Mouse (Mus musculus): Measurements from ENCODE around the gene Maml3. TPM values are rescaled to one million over a fixed set of nuclear protein-coding genes. Genes with fewer than 3 reads are reported as not detected.

Maml3 gene
- polyA plus RNA-seq, 1 experiment from 2014 or later = 0.65 TPM

DNA sequence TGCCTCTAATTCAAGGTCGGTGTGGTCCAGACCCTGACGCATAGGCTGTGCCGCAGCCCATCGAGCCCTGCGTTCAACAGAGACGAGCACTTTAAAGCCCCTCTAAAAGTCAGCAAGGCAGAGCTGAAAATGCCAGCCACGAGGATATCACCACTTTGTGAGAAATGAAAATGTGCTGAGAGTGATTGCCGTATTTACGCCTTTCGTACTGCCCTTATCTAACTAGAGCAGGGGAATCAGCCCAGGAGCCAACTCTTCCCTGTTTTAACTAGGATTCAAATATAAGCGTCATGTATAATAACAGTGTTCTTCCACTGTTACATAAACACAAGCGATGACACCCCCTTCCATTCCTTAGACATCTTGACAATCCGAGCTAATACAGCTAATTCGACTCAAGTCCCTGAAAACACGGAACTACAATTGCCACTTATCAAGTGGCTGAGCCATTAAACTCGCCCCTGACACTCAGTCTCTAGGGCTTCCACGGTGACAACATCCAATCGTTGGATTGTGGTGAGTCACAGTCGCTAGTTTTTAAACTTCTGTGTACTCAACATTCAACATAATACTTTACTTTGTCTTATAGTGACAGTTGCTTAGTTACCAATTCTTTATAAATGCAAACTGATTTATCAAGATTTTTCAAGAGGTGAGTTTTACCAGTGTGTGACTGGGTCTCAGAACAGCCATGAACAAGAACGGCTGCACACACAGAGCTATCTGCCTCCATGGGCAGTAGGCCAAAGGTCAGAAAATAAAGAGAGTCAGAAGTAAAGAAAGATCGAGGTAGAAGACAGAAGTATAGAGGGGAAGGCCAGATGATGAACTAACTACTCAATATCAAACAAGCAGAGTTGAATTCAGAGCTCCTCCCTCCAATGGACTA is 106.1 kb downstream of the Maml3 start:
- Histone ChIP-seq H3K9me3 (ENCODE audit: low read length) (no peaks in the 10 kb centered on the region), H3K4me3 (ENCODE audit: low read depth, low read length) (no peak overlapping the region), H3K4me2 (ENCODE audit: low read depth, low read length) (peak overlapping the region; percentile 30; the same call in 1 of the 2 replicates), H3K4me1 (ENCODE audit: insufficient read depth) (peaks cover 20% of the 10 kb centered on the region), H3K9ac (replicated peaks) (no peak overlapping the region), H3K27ac (ENCODE audit: low read depth) (no peak overlapping the region), H3K36me3 (replicated peaks; ENCODE audit: insufficient read depth, low read length) (no peaks in the 10 kb centered on the region), H3K27me3 (ENCODE audit: insufficient read depth, low read length) (no peaks in the 10 kb centered on the region)
- ATAC-seq (peak; percentile 53), DNase-seq (no peak)
- TF ChIP-seq CTCF (IDR thresholded peaks at IDR 0.05; ENCODE audit: low read depth) (no peak), EP300 (IDR thresholded peaks at IDR 0.05; ENCODE audit: low read depth) (peak; percentile 85)
- WGBS (ENCODE audit: insufficient replicate concordance) = 52% methylated on average over 21 of the region's 21 CpGs

- TF ChIP-seq EP300 (IDR thresholded peaks at IDR 0.05; ENCODE audit: low read depth) = no peak
- TF ChIP-seq CTCF (IDR thresholded peaks at IDR 0.05; ENCODE audit: low read depth) = no peak
- Histone ChIP-seq H3K4me2 (ENCODE audit: low read depth, low read length) (no peak overlapping the region), H3K4me3 (ENCODE audit: low read depth, low read length) (no peak overlapping the region), H3K9me3 (ENCODE audit: low read length) (no peaks in the 10 kb centered on the region), H3K4me1 (ENCODE audit: insufficient read depth) (peaks cover 17% of the 10 kb centered on the region), H3K36me3 (replicated peaks; ENCODE audit: insufficient read depth, low read length) (no peaks in the 10 kb centered on the region), H3K27ac (ENCODE audit: low read depth) (no peak overlapping the region), H3K9ac (replicated peaks) (no peak overlapping the region), H3K27me3 (ENCODE audit: insufficient read depth, low read length) (no peaks in the 10 kb centered on the region)
- no peak for DNase-seq
- WGBS (ENCODE audit: insufficient replicate concordance) = 74% methylated on average over 11 of the region's 11 CpGs
- no peak for ATAC-seq
Observed at GRCm38 (mm10) chr3:51997616-51998015, 107.3 kb downstream of the Maml3 start.

DNA sequence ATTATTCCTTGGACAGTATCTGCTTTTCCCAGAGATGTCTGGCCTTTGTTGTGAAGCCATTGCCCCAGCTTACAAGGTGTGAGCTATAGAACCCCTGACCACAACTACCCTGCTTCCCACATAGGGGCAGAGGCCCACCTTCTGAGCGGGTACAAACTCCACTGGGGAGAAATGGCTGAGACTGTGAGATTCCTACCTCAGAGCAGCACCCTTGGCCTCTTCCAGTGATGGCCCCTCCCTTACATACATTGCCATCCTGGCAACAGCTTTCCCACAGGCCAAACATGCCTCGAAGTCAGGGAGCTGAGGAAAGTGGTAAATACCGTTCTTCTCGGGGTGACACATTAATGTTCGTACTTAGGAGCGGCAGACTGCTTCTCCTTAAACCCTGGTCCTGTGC is 118.4 kb downstream of the Maml3 start:
- Histone ChIP-seq H3K9ac (replicated peaks) (no peak overlapping the region), H3K9me3 (ENCODE audit: low read length) (no peaks in the 10 kb centered on the region), H3K4me1 (ENCODE audit: insufficient read depth) (no peaks in the 10 kb centered on the region), H3K4me3 (ENCODE audit: low read depth, low read length) (no peak overlapping the region), H3K36me3 (replicated peaks; ENCODE audit: insufficient read depth, low read length) (no peaks in the 10 kb centered on the region), H3K27ac (ENCODE audit: low read depth) (no peak overlapping the region), H3K27me3 (ENCODE audit: insufficient read depth, low read length) (no peaks in the 10 kb centered on the region), H3K4me2 (ENCODE audit: low read depth, low read length) (no peak overlapping the region)
- TF ChIP-seq EP300 (IDR thresholded peaks at IDR 0.05; ENCODE audit: low read depth) (no peak), CTCF (IDR thresholded peaks at IDR 0.05; ENCODE audit: low read depth) (no peak)
- DNase-seq (no peak), ATAC-seq (no peak)
- 74% methylated on average over 6 of the region's 6 CpGs for WGBS (ENCODE audit: insufficient replicate concordance)

GRCm38 (mm10) chr3:51981496-51981895 is 123.4 kb downstream of the Maml3 start:
- no peaks in the 10 kb centered on the region for H3K27me3 ChIP-seq (ENCODE audit: insufficient read depth, low read length)
- no peak overlapping the region for H3K27ac ChIP-seq (ENCODE audit: low read depth)
- H3K36me3 ChIP-seq (replicated peaks; ENCODE audit: insufficient read depth, low read length) = no peaks in the 10 kb centered on the region
- no peak overlapping the region for H3K9ac ChIP-seq (replicated peaks)
- ATAC-seq (no peak), DNase-seq (no peak)
- no peaks in the 10 kb centered on the region; the same call in 1 of the 2 replicates for H3K4me1 ChIP-seq (ENCODE audit: insufficient read depth)
- H3K4me2 ChIP-seq (ENCODE audit: low read depth, low read length) = no peak overlapping the region
- no peak overlapping the region for H3K4me3 ChIP-seq (ENCODE audit: low read depth, low read length)
- TF ChIP-seq EP300 (IDR thresholded peaks at IDR 0.05; ENCODE audit: low read depth) = no peak
- no peak for TF ChIP-seq CTCF (IDR thresholded peaks at IDR 0.05; ENCODE audit: low read depth)
- WGBS (ENCODE audit: insufficient replicate concordance) = 56% methylated on average over 5 of the region's 5 CpGs
- H3K9me3 ChIP-seq (ENCODE audit: low read length) = no peaks in the 10 kb centered on the region

DNA sequence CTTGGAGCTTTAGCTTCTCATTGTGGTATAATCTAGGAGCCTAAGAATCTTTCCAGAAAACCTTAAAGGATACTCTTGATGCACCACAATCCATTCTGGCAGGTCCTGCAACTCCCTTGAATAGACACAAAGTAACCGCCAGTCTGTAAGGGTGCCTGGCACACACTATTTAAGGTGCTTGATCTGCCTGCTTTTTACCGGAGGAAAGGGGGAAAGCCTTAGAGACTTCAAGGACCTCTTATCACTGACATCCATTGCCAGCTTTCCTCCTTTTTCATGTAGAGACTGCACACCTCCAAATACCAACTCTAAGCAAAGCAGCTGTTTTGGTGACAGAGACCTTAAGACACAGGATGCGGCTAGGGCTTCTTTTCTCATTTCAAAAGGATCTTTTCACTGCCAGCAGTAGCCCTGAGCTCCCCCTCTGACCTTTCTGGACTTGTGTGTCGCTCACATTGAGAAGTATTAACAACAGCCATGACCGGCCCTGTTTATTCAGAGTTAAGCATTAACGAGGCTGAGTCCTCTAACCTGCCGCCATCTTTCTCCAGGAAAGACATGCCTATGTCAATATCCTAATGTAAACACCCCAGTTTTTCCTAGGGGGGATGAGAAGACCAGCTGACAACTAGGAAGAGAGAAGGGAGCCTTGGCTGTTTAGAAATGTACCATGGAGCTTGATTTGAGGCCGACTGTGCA is 127.1 kb downstream of the Maml3 start:
- Histone ChIP-seq H3K4me2 (ENCODE audit: low read depth, low read length) (peak overlapping the region; percentile 52), H3K36me3 (replicated peaks; ENCODE audit: insufficient read depth, low read length) (no peaks in the 10 kb centered on the region), H3K27me3 (ENCODE audit: insufficient read depth, low read length) (no peaks in the 10 kb centered on the region), H3K4me3 (ENCODE audit: low read depth, low read length) (peak overlapping the region; percentile 17; the same call in 1 of the 2 replicates), H3K9me3 (ENCODE audit: low read length) (no peaks in the 10 kb centered on the region), H3K27ac (ENCODE audit: low read depth) (peak overlapping the region; percentile 70), H3K9ac (replicated peaks) (no peak overlapping the region), H3K4me1 (ENCODE audit: insufficient read depth) (no peaks in the 10 kb centered on the region; the same call in 1 of the 2 replicates)
- WGBS (ENCODE audit: insufficient replicate concordance) = 59% methylated on average over 8 of the region's 8 CpGs
- TF ChIP-seq EP300 (IDR thresholded peaks at IDR 0.05; ENCODE audit: low read depth) (no peak), CTCF (IDR thresholded peaks at IDR 0.05; ENCODE audit: low read depth) (no peak)
- peak; percentile 96 for ATAC-seq
- peak; percentile 26 for DNase-seq

DNA sequence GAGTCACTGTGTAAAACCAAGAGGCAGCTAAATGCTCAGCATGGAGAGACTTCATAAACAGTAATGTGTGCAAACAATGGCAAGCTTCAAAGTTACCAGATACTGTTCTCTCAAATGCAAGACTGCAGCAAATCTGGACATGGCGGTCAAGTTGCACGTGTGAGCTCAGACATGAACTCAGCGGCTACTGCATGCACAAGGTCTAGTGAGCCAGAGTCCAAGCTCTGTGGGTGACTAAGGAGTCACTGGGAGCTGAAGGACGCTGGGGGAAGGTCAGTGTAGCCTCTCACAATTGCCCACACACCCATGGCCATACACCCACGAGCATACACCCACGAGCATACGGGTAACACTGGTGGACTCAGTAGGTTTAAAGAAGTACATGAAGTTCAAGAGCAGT is 130.3 kb downstream of the Maml3 start:
- Histone ChIP-seq H3K4me1 (ENCODE audit: insufficient read depth) (no peaks in the 10 kb centered on the region; the same call in 1 of the 2 replicates), H3K9me3 (ENCODE audit: low read length) (no peaks in the 10 kb centered on the region), H3K9ac (replicated peaks) (no peak overlapping the region), H3K36me3 (replicated peaks; ENCODE audit: insufficient read depth, low read length) (no peaks in the 10 kb centered on the region), H3K27ac (ENCODE audit: low read depth) (no peak overlapping the region), H3K4me2 (ENCODE audit: low read depth, low read length) (no peak overlapping the region), H3K4me3 (ENCODE audit: low read depth, low read length) (no peak overlapping the region), H3K27me3 (ENCODE audit: insufficient read depth, low read length) (no peaks in the 10 kb centered on the region)
- ATAC-seq (no peak), DNase-seq (no peak)
- 83% methylated on average over 7 of the region's 7 CpGs for WGBS (ENCODE audit: insufficient replicate concordance)
- no peak for TF ChIP-seq CTCF (IDR thresholded peaks at IDR 0.05; ENCODE audit: low read depth)
- no peak for TF ChIP-seq EP300 (IDR thresholded peaks at IDR 0.05; ENCODE audit: low read depth)
